Mouse (Mus musculus) neural tube, embryonic 11.5 days (tissue): Measurements from ENCODE around the gene Trpt1. TPM values are rescaled to one million over a fixed set of nuclear protein-coding genes. Genes with fewer than 3 reads are reported as not detected.

Experiments
- ATAC-seq: fragments of 200-750 bp; cut with Nextera tagmentation; 2 replicates; pipeline ENCODE4 v1.8.0; 2017; ENCODE audit warnings: moderate number of reproducible peaks, mild to moderate bottlenecking, moderate TSS enrichment, moderate library complexity; ENCODE audit not compliant: insufficient read depth, low FRiP score, low TSS enrichment
- DNase-seq: peaks from one replicate; pipeline ENCODE4 v3.0.0-alpha.2; 2015; ENCODE audit warnings: low spot score
- H3K27ac ChIP-seq: fragments of 300-500 bp; sonication (generic); 2 replicates; pipeline ENCODE4 v1.5.1; 2014; ENCODE audit warnings: low read depth, mild to moderate bottlenecking, low read length
- H3K27me3 ChIP-seq: fragments of 300-500 bp; sonication (generic); 2 replicates; pipeline ENCODE4 v1.6.1; 2014; ENCODE audit warnings: mild to moderate bottlenecking, low read length, mixed read lengths; ENCODE audit not compliant: control insufficient read depth, insufficient read depth
- H3K36me3 ChIP-seq: fragments of 300-500 bp; sonication (generic); 2 replicates; pipeline ENCODE4 v1.6.1; 2014; ENCODE audit warnings: mild to moderate bottlenecking, low read length, moderate library complexity, mixed read lengths; ENCODE audit not compliant: control insufficient read depth, insufficient read depth
- H3K4me1 ChIP-seq: fragments of 300-500 bp; sonication (generic); 2 replicates; pipeline ENCODE4 v1.6.1; 2014; ENCODE audit warnings: low read length, mixed read lengths; ENCODE audit not compliant: control insufficient read depth, insufficient read depth
- H3K4me2 ChIP-seq: fragments of 300-500 bp; sonication (generic); 2 replicates; pipeline ENCODE4 v1.6.1; 2014; ENCODE audit warnings: low read depth, mild to moderate bottlenecking, moderate library complexity
- H3K4me3 ChIP-seq: fragments of 300-500 bp; sonication (generic); 2 replicates; pipeline ENCODE4 v1.5.1; 2014; ENCODE audit warnings: low read depth, low read length
- H3K9ac ChIP-seq: fragments of 300-500 bp; sonication (generic); 2 replicates; pipeline ENCODE4 v1.6.1; 2014; ENCODE audit warnings: mild to moderate bottlenecking, low read length
- H3K9me3 ChIP-seq: fragments of 300-500 bp; sonication (generic); 2 replicates; pipeline ENCODE4 v1.6.1; 2016; ENCODE audit warnings: low read length; ENCODE audit not compliant: control insufficient read depth
- WGBS: fragments of 180-500 bp; shearing (Covaris S2); extraction: QIAGEN DNeasy Blood & Tissue Kit; methylation state at CpG from one replicate; pipeline ENCODE4 v1.1.7; 2014; 5-methylcytosine and 5-hydroxymethylcytosine counted together
- polyA plus RNA-seq: library from polyadenylated mRNA; unstranded; fragments of >200 nt; fragmentation: Nextera tagmentation; extraction: Ambion mirVana; gene quantifications from 2 replicates; pipeline ENCODE4 v1.2.1, GENCODE M21; 2014

Trpt1 gene
- 9.7 and 12.1 TPM in 2 replicates for polyA plus RNA-seq

DNA sequence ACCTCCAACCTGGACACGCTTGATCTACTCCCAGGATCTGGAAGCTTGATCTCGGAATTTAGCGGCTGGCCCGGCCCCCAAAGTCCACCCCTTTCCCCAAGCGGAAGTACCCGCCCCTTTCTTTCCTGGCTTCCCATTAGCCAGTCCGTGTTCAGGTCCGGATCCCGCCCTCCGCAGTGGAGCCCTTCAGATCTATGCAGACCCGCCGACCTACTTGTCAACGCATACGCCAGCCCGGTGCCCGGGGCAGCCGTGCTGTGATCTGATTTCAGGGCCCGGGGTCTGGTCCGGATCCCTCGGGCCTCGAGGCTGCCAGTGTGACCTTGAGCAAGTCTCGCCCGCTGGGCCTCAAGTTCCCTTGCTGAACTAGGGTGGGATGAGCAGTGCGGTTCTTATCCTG, at the start of gene Trpt1, which contains the start of gene Nudt22:
Gene Trpt1, plus strand, starts transcription at position 126 of the 400 bp plus-strand sequence.
Gene Nudt22, minus strand, starts transcription at position 112 of the 400 bp plus-strand sequence.
- peak within 1 kb of the TSS; percentile 53 for H3K9ac ChIP-seq
- under 1% methylated on average over 24 of the region's 24 CpGs for WGBS
- ATAC-seq (peak; percentile 78; the same call in 1 of the 2 replicates), DNase-seq (peak; percentile 88)
- peak within 1 kb of the TSS; percentile 41 for H3K4me3 ChIP-seq
- H3K27ac ChIP-seq, result no peak within 1 kb of the TSS
- H3K4me1 ChIP-seq, result peaks cover 22% of the 10 kb centered on the region
- H3K9me3 ChIP-seq, result no peaks in the 10 kb centered on the region
- peaks cover 4% of the 10 kb centered on the region; the same call in 1 of the 2 replicates for H3K36me3 ChIP-seq
- H3K27me3 ChIP-seq, result no peaks in the 10 kb centered on the region
- H3K4me2 ChIP-seq, result peak within 1 kb of the TSS; percentile 76

DNA sequence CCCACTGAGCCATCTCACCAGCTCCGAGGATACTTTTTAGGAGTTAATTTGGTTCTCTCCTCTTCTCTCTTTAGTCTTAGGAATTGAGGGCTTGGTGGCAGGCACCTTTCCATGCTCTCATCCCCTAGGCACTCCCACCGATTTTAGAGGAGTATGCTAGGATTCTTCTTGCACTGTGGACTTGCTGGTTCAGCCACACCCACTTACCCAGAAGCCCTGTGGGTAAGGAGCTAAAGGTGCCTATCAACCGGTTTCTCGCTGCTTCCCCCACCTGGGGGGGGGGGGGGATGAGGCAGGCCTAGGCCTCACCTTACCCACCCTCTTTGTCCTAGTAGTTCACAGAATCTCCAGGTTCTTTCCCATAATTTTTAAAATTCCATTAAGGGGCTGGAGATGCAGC, 48.2 kb upstream of the Trpt1 start:
- ATAC-seq, result no peak
- 64% methylated on average over 4 of the region's 4 CpGs for WGBS
- DNase-seq, result no peak
- no peak overlapping the region for H3K27ac ChIP-seq
- peaks cover 11% of the 10 kb centered on the region for H3K4me1 ChIP-seq
- H3K4me3 ChIP-seq, result no peak overlapping the region
- no peak overlapping the region for H3K4me2 ChIP-seq
- no peaks in the 10 kb centered on the region for H3K9me3 ChIP-seq
- no peaks in the 10 kb centered on the region for H3K36me3 ChIP-seq
- H3K27me3 ChIP-seq, result no peaks in the 10 kb centered on the region
- H3K9ac ChIP-seq, result no peak overlapping the region

GRCm38 (mm10) chr19:6948186-6948585, 47.7 kb upstream of the Trpt1 start:
- no peak overlapping the region for H3K4me3 ChIP-seq
- H3K4me2 ChIP-seq, result no peak overlapping the region
- no peaks in the 10 kb centered on the region for H3K27me3 ChIP-seq
- ATAC-seq (no peak), DNase-seq (no peak)
- H3K4me1 ChIP-seq, result peaks cover 10% of the 10 kb centered on the region
- WGBS, result 78% methylated on average over 4 of the region's 4 CpGs
- no peaks in the 10 kb centered on the region for H3K36me3 ChIP-seq
- H3K9ac ChIP-seq, result no peak overlapping the region
- no peak overlapping the region for H3K27ac ChIP-seq
- H3K9me3 ChIP-seq, result no peaks in the 10 kb centered on the region

GRCm38 (mm10) chr19:6949532-6949931, 46.4 kb upstream of the Trpt1 start:
- 88% methylated on average over 5 of the region's 5 CpGs for WGBS
- Histone ChIP-seq H3K4me2 (no peak overlapping the region), H3K27ac (no peak overlapping the region), H3K9me3 (no peaks in the 10 kb centered on the region), H3K27me3 (no peaks in the 10 kb centered on the region), H3K4me3 (no peak overlapping the region), H3K4me1 (peaks cover 10% of the 10 kb centered on the region), H3K9ac (no peak overlapping the region), H3K36me3 (no peaks in the 10 kb centered on the region)
- ATAC-seq, result no peak
- no peak for DNase-seq

DNA sequence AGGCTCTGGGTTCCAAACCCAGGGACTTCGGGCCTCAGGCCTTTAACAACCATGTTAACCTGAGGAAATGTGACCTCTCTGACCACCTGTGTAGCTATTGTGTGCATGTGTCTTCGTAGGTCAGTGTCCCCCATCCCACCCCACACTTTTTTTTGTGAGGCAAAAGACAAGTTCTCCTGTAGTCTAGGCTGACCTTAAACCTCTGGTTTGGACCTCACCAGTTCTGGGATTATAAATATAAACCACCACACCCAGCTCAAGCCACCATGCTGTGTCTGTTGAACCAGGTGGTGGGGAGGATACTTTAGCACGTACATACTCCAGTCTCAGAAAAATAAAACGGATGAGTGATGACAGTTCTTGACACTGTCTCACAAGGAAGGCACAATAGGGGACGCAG, 46.0 kb upstream of the Trpt1 start:
- Histone ChIP-seq H3K4me1 (peaks cover 10% of the 10 kb centered on the region), H3K27ac (peak overlapping the region; percentile 97; the same call in 1 of the 2 replicates), H3K4me3 (peak overlapping the region; percentile 63), H3K9ac (peak overlapping the region; percentile 86), H3K4me2 (peak overlapping the region; percentile 81), H3K9me3 (no peaks in the 10 kb centered on the region), H3K36me3 (no peaks in the 10 kb centered on the region), H3K27me3 (no peaks in the 10 kb centered on the region)
- DNase-seq (no peak), ATAC-seq (no peak)
- WGBS, result 54% methylated on average over 5 of the region's 5 CpGs

DNA sequence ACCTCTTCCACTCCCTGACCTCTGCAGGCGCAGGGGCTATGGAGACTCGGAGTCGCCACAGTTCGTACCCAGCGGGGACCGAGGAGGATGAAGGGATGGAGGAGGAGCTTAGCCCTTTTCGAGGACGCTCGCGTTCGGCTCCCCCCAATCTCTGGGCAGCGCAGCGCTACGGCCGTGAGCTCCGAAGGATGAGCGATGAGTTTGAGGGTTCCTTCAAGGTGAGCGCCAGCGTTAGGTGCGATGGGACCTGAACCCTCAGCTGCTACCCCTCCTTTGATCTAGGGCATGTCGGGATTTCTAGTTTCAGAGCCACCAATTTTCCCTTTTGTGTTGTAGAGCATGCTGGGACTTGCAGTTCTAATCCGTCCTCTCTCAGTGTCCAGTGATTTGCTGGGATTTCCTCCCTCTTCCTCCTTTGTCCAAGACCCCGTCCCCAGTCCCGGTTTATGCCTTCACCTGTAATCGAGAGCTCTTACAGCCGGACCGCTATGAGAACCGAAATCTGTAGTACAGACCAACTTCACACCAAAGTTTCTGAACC, 45.2 kb upstream of the Trpt1 start:
- no peaks in the 10 kb centered on the region for H3K27me3 ChIP-seq
- ATAC-seq (peak; percentile 61), DNase-seq (peak; percentile 72)
- H3K4me1 ChIP-seq, result peaks cover 10% of the 10 kb centered on the region
- peak overlapping the region; percentile 63 for H3K4me3 ChIP-seq
- peak overlapping the region; percentile 86 for H3K9ac ChIP-seq
- no peaks in the 10 kb centered on the region for H3K36me3 ChIP-seq
- peak overlapping the region; percentile 81 for H3K4me2 ChIP-seq
- H3K9me3 ChIP-seq, result no peaks in the 10 kb centered on the region
- peak overlapping the region; percentile 97 for H3K27ac ChIP-seq
- 0% methylated on average over 28 of the region's 28 CpGs for WGBS

GRCm38 (mm10) chr19:6951381-6951968, 44.5 kb upstream of the Trpt1 start:
- ATAC-seq, result peak; percentile 74
- Histone ChIP-seq H3K9ac (peak overlapping the region; percentile 86), H3K9me3 (no peaks in the 10 kb centered on the region), H3K27ac (peak overlapping the region; percentile 97), H3K27me3 (no peaks in the 10 kb centered on the region), H3K4me2 (peak overlapping the region; percentile 81), H3K4me3 (peak overlapping the region; percentile 63), H3K36me3 (no peaks in the 10 kb centered on the region), H3K4me1 (peaks cover 10% of the 10 kb centered on the region)
- DNase-seq, result peak; percentile 94
- WGBS, result under 1% methylated on average over 35 of the region's 35 CpGs

DNA sequence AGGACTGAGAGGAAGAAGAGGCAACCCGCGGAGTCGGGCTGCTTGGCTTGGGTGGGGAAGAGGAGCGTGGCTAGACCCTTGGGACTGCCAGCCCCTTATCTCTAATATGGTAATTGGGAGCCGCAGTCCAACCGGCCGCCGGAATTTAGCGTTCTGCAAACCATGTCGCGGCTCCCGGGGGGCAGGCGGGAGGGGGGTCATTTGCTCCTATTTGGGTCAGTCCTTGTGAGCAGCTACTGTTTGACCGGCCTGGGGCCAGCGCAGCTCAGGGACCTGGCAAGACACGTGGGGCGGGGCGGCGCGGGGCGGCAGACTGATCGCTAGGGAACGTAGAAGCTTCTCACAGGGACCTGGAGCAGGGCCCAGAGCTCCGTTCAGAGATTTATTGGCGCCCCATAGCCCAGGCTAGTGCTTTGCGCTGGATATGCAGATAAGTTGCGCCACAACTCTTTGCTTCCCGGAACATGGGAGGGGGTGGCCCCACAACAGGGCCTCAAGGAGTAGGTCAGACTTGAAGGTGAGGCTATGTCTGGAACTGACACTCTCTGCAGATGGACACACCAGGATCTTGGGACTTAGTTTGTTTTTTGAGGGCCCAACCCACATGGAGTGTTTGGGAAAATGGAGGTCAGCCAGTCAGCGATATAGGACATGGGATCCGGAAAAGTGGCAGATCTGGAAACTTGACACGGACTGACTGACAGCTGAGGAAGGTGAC, 43.8 kb upstream of the Trpt1 start:
- peak overlapping the region; percentile 63 for H3K4me3 ChIP-seq
- peak overlapping the region; percentile 97 for H3K27ac ChIP-seq
- DNase-seq (peak; percentile 56), ATAC-seq (peak; percentile 43)
- H3K9ac ChIP-seq, result peak overlapping the region; percentile 86
- peaks cover 10% of the 10 kb centered on the region for H3K4me1 ChIP-seq
- peak overlapping the region; percentile 81 for H3K4me2 ChIP-seq
- no peaks in the 10 kb centered on the region for H3K9me3 ChIP-seq
- no peaks in the 10 kb centered on the region for H3K36me3 ChIP-seq
- 4% methylated on average over 31 of the region's 31 CpGs for WGBS
- no peaks in the 10 kb centered on the region for H3K27me3 ChIP-seq
